Mouse (Mus musculus) adrenal gland, postnatal 10 days (tissue): ENCODE measurements around the gene Tsc22d4. TPM values are rescaled to one million over a fixed set of nuclear protein-coding genes. Genes with fewer than 3 reads are reported as not detected.

ENCODE experiments used
- DNase-seq: peaks from one replicate; pipeline ENCODE4 v3.0.0; 2021; ENCODE audit warnings: mixed read lengths
- total RNA-seq, 2 experiments: library from RNA; stranded (reverse); gene quantifications; 2 replicates each; pipeline ENCODE4 v1.2.3; 2021

Gene Tsc22d4
- total RNA-seq, 2 experiments from 2014 or later = 88.3 to 101 TPM

GRCm38 (mm10) chr5:137788946-137789531 is 43.5 kb downstream of the Tsc22d4 start:
- DNase-seq = no peak

- DNase-seq = no peak
Observed at GRCm38 (mm10) chr5:137791553-137791952, 46.0 kb downstream of the Tsc22d4 start.

- DNase-seq = peak; percentile 64
Observed at GRCm38 (mm10) chr5:137796606-137797005, 51.1 kb downstream of the Tsc22d4 start.

GRCm38 (mm10) chr5:137800917-137801316 is 55.4 kb downstream of the Tsc22d4 start:
- no peak for DNase-seq

DNA sequence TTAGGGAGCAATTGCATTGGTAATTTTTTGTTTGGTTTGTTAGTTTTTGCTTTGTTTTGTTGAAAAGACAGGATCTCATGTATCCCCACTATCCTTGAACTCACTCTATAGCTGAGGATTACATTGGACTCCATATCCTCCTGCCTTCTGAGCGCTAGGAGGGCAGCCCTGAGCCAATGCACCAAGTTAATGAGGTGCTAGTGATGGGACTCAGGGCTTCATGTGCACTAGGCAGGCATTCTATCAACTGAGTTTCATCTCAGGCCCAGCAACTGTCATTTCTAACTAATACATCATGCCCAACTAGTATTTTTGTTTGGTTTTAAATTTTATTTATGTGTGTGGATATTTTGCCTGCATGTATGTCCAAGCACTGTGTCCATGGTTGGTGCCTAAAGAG is 60.6 kb downstream of the Tsc22d4 start:
- DNase-seq = no peak

- no peak for DNase-seq
Observed at GRCm38 (mm10) chr5:137808316-137808715, 62.8 kb downstream of the Tsc22d4 start.

GRCm38 (mm10) chr5:137817466-137818222 is 72.1 kb downstream of the Tsc22d4 start:
- no peak for DNase-seq

Other genes starting within 250 kb of the Tsc22d4 start
- 10 to 100 TPM; 23.8 to 27.2 TPM for gene Pop7, start 243.2 kb upstream of the Tsc22d4 start, total RNA-seq
- gene Gigyf1, start 227.2 kb upstream of the Tsc22d4 start, total RNA-seq = 10 to 100 TPM; 24.2 to 39.1 TPM
- gene Epo, start 212.5 kb upstream of the Tsc22d4 start, total RNA-seq = not detected
- gene Gnb2, start 212.2 kb upstream of the Tsc22d4 start, total RNA-seq = 100 to 1,000 TPM; 592 to 682 TPM
- gene Actl6b, start 192.2 kb upstream of the Tsc22d4 start, total RNA-seq = 1 to 10 TPM; 3.2 to 4.6 TPM
- gene Tfr2, start 175.9 kb upstream of the Tsc22d4 start, total RNA-seq = 10 to 100 TPM; 18.8 to 42.1 TPM
- gene Mospd3, start 144.7 kb upstream of the Tsc22d4 start, total RNA-seq = 10 to 100 TPM; 43.3 to 47.4 TPM
- 100 to 1,000 TPM; 347 to 368 TPM for gene Pcolce, start 131.9 kb upstream of the Tsc22d4 start, total RNA-seq
- gene Fbxo24, start 116.7 kb upstream of the Tsc22d4 start, total RNA-seq = 1 to 10 TPM in 1 of 2 experiments, under 1 TPM in 1; 0.51 to 1.2 TPM
- gene Lrch4, start 116.6 kb upstream of the Tsc22d4 start, total RNA-seq = 10 to 100 TPM; 25.0 to 29.9 TPM
- gene Gm20605, start 116.6 kb upstream of the Tsc22d4 start, total RNA-seq = 10 to 100 TPM in 1 of 2 experiments, 1 to 10 TPM in 1; 5.7 to 10.6 TPM
- 1 to 10 TPM; 4.2 to 9.7 TPM for gene Sap25, start 104.4 kb upstream of the Tsc22d4 start, total RNA-seq
- gene Irs3, start 100.0 kb upstream of the Tsc22d4 start, total RNA-seq = 1 to 10 TPM; 2.1 to 4.0 TPM
- gene Agfg2, start 61.0 kb upstream of the Tsc22d4 start, total RNA-seq = 10 to 100 TPM; 21.0 to 21.9 TPM
- 1 to 10 TPM; 4.9 to 6.5 TPM for gene Nyap1, start 4.1 kb upstream of the Tsc22d4 start, total RNA-seq
- gene Ppp1r35, start 33.1 kb downstream of the Tsc22d4 start, total RNA-seq = 10 to 100 TPM; 21.6 to 23.1 TPM
- gene Mepce, start 41.9 kb downstream of the Tsc22d4 start, total RNA-seq = 10 to 100 TPM; 43.5 to 47.9 TPM
- 1 to 10 TPM; 5.9 to 6.7 TPM for gene Zcwpw1, start 42.1 kb downstream of the Tsc22d4 start, total RNA-seq
- 1 to 10 TPM; 1.6 to 2.8 TPM for gene Pilra, start 90.6 kb downstream of the Tsc22d4 start, total RNA-seq
- 1 to 10 TPM; 1.5 to 2.1 TPM for gene Pilrb1, start 112.4 kb downstream of the Tsc22d4 start, total RNA-seq
- gene Pilrb2, start 126.1 kb downstream of the Tsc22d4 start, total RNA-seq = 1 to 10 TPM; 2.0 to 2.2 TPM
- 1 to 10 TPM; 3.0 to 8.2 TPM for gene Cyp3a13, start 175.9 kb downstream of the Tsc22d4 start, total RNA-seq
- gene Gjc3, start 217.4 kb downstream of the Tsc22d4 start, total RNA-seq = 1 to 10 TPM; 1.2 to 2.2 TPM
- 100 to 1,000 TPM in 1 of 2 experiments, 10 to 100 TPM in 1; 48.9 to 125 TPM for gene Azgp1, start 235.8 kb downstream of the Tsc22d4 start, total RNA-seq